Mouse (Mus musculus): ENCODE data around the gene Nudc. TPM values are rescaled to one million over a fixed set of nuclear protein-coding genes. Genes with fewer than 3 reads are reported as not detected.

Nudc gene
- polyA plus RNA-seq, 1 experiment from 2014 or later = 315 TPM

- no peaks in the 10 kb centered on the region for H3K36me3 ChIP-seq (ENCODE audit: control insufficient read depth, insufficient read depth, low read length)
- no peaks in the 10 kb centered on the region for H3K9me3 ChIP-seq (ENCODE audit: control insufficient read depth, low read length)
- H3K27me3 ChIP-seq (ENCODE audit: control insufficient read depth, insufficient read depth, low read length) = no peaks in the 10 kb centered on the region
- H3K4me3 ChIP-seq (ENCODE audit: low read depth, low read length) = no peak overlapping the region
- WGBS = 75% methylated on average over 19 of the region's 19 CpGs
- no peak overlapping the region for H3K4me2 ChIP-seq (replicated peaks; ENCODE audit: low read depth, low read length)
- no peak overlapping the region for H3K27ac ChIP-seq (ENCODE audit: low read depth, low read length)
- ATAC-seq (ENCODE audit: low FRiP score) = no peak
- no peak for DNase-seq (ENCODE audit: low spot score)
- H3K9ac ChIP-seq (ENCODE audit: low read depth, low read length) = no peak overlapping the region
- H3K4me1 ChIP-seq (replicated peaks; ENCODE audit: control insufficient read depth, insufficient read depth, low read length) = no peaks in the 10 kb centered on the region
These were observed 7.9 kb upstream of the Nudc start for GRCm38 (mm10) chr4:133553448-133554330.

- 75% methylated on average over 10 of the region's 10 CpGs for WGBS
- H3K27me3 ChIP-seq (ENCODE audit: control insufficient read depth, insufficient read depth, low read length) = no peaks in the 10 kb centered on the region
- no peaks in the 10 kb centered on the region for H3K4me1 ChIP-seq (replicated peaks; ENCODE audit: control insufficient read depth, insufficient read depth, low read length)
- no peak within 1 kb of the TSS for H3K4me3 ChIP-seq (ENCODE audit: low read depth, low read length)
- no peak for ATAC-seq (ENCODE audit: low FRiP score)
- no peaks in the 10 kb centered on the region for H3K36me3 ChIP-seq (ENCODE audit: control insufficient read depth, insufficient read depth, low read length)
- H3K27ac ChIP-seq (ENCODE audit: low read depth, low read length) = no peak within 1 kb of the TSS
- H3K9me3 ChIP-seq (ENCODE audit: control insufficient read depth, low read length) = no peaks in the 10 kb centered on the region
- no peak for DNase-seq (ENCODE audit: low spot score)
- no peak within 1 kb of the TSS for H3K9ac ChIP-seq (ENCODE audit: low read depth, low read length)
- no peak within 1 kb of the TSS for H3K4me2 ChIP-seq (replicated peaks; ENCODE audit: low read depth, low read length)
These were observed 7.1 kb upstream of the Nudc start, which contains the start of gene Nr0b2 for GRCm38 (mm10) chr4:133552768-133553447. Gene Nr0b2 (plus strand): TSS chr4:133553376.

GRCm38 (mm10) chr4:133552029-133552428 lies 6.2 kb upstream of the Nudc start:
- no peak for DNase-seq (ENCODE audit: low spot score)
- 83% methylated on average over 1 of the region's 1 CpGs for WGBS
- Histone ChIP-seq H3K4me2 (replicated peaks; ENCODE audit: low read depth, low read length) (no peak overlapping the region), H3K27me3 (ENCODE audit: control insufficient read depth, insufficient read depth, low read length) (no peaks in the 10 kb centered on the region), H3K9ac (ENCODE audit: low read depth, low read length) (no peak overlapping the region), H3K4me1 (replicated peaks; ENCODE audit: control insufficient read depth, insufficient read depth, low read length) (no peaks in the 10 kb centered on the region), H3K27ac (ENCODE audit: low read depth, low read length) (no peak overlapping the region), H3K36me3 (ENCODE audit: control insufficient read depth, insufficient read depth, low read length) (no peaks in the 10 kb centered on the region), H3K9me3 (ENCODE audit: control insufficient read depth, low read length) (no peaks in the 10 kb centered on the region), H3K4me3 (ENCODE audit: low read depth, low read length) (no peak overlapping the region)
- ATAC-seq (ENCODE audit: low FRiP score) = no peak

GRCm38 (mm10) chr4:133536652-133537051 lies 9.1 kb downstream of the Nudc start:
- 95% methylated on average over 5 of the region's 5 CpGs for WGBS
- Histone ChIP-seq H3K9me3 (ENCODE audit: control insufficient read depth, low read length) (no peaks in the 10 kb centered on the region), H3K4me1 (replicated peaks; ENCODE audit: control insufficient read depth, insufficient read depth, low read length) (no peaks in the 10 kb centered on the region), H3K27me3 (ENCODE audit: control insufficient read depth, insufficient read depth, low read length) (no peaks in the 10 kb centered on the region), H3K4me2 (replicated peaks; ENCODE audit: low read depth, low read length) (no peak overlapping the region), H3K4me3 (ENCODE audit: low read depth, low read length) (no peak overlapping the region), H3K9ac (ENCODE audit: low read depth, low read length) (no peak overlapping the region), H3K36me3 (ENCODE audit: control insufficient read depth, insufficient read depth, low read length) (peaks cover 21% of the 10 kb centered on the region), H3K27ac (ENCODE audit: low read depth, low read length) (no peak overlapping the region)
- no peak for ATAC-seq (ENCODE audit: low FRiP score)
- no peak for DNase-seq (ENCODE audit: low spot score)

- 95% methylated on average over 3 of the region's 3 CpGs for WGBS
- Histone ChIP-seq H3K4me3 (ENCODE audit: low read depth, low read length) (no peak overlapping the region), H3K9me3 (ENCODE audit: control insufficient read depth, low read length) (no peaks in the 10 kb centered on the region), H3K27ac (ENCODE audit: low read depth, low read length) (no peak overlapping the region), H3K4me1 (replicated peaks; ENCODE audit: control insufficient read depth, insufficient read depth, low read length) (no peaks in the 10 kb centered on the region), H3K4me2 (replicated peaks; ENCODE audit: low read depth, low read length) (no peak overlapping the region), H3K27me3 (ENCODE audit: control insufficient read depth, insufficient read depth, low read length) (no peaks in the 10 kb centered on the region), H3K9ac (ENCODE audit: low read depth, low read length) (no peak overlapping the region), H3K36me3 (ENCODE audit: control insufficient read depth, insufficient read depth, low read length) (peaks cover 21% of the 10 kb centered on the region)
- ATAC-seq (ENCODE audit: low FRiP score) (no peak), DNase-seq (ENCODE audit: low spot score) (no peak)
These were observed 9.7 kb downstream of the Nudc start for GRCm38 (mm10) chr4:133536081-133536480.

- WGBS = 92% methylated on average over 3 of the region's 3 CpGs
- Histone ChIP-seq H3K9me3 (ENCODE audit: control insufficient read depth, low read length) (no peaks in the 10 kb centered on the region), H3K27me3 (ENCODE audit: control insufficient read depth, insufficient read depth, low read length) (no peaks in the 10 kb centered on the region), H3K4me3 (ENCODE audit: low read depth, low read length) (no peak overlapping the region), H3K4me2 (replicated peaks; ENCODE audit: low read depth, low read length) (no peak overlapping the region), H3K27ac (ENCODE audit: low read depth, low read length) (no peak overlapping the region), H3K36me3 (ENCODE audit: control insufficient read depth, insufficient read depth, low read length) (peaks cover 24% of the 10 kb centered on the region), H3K9ac (ENCODE audit: low read depth, low read length) (no peak overlapping the region), H3K4me1 (replicated peaks; ENCODE audit: control insufficient read depth, insufficient read depth, low read length) (no peaks in the 10 kb centered on the region)
- ATAC-seq (ENCODE audit: low FRiP score) = no peak
- DNase-seq (ENCODE audit: low spot score) = no peak
These were observed 13.0 kb downstream of the Nudc start for GRCm38 (mm10) chr4:133532777-133533176.

- ATAC-seq (ENCODE audit: low FRiP score) (no peak), DNase-seq (ENCODE audit: low spot score) (no peak)
- no peak overlapping the region for H3K9ac ChIP-seq (ENCODE audit: low read depth, low read length)
- no peaks in the 10 kb centered on the region for H3K27me3 ChIP-seq (ENCODE audit: control insufficient read depth, insufficient read depth, low read length)
- H3K4me1 ChIP-seq (replicated peaks; ENCODE audit: control insufficient read depth, insufficient read depth, low read length) = no peaks in the 10 kb centered on the region
- H3K27ac ChIP-seq (ENCODE audit: low read depth, low read length) = no peak overlapping the region
- no peaks in the 10 kb centered on the region for H3K9me3 ChIP-seq (ENCODE audit: control insufficient read depth, low read length)
- H3K4me2 ChIP-seq (replicated peaks; ENCODE audit: low read depth, low read length) = no peak overlapping the region
- H3K36me3 ChIP-seq (ENCODE audit: control insufficient read depth, insufficient read depth, low read length) = peaks cover 8% of the 10 kb centered on the region; the same call in 1 of the 2 replicates
- 68% methylated on average over 16 of the region's 16 CpGs for WGBS
- H3K4me3 ChIP-seq (ENCODE audit: low read depth, low read length) = no peak overlapping the region
These were observed 18.0 kb downstream of the Nudc start for GRCm38 (mm10) chr4:133527788-133528187.

GRCm38 (mm10) chr4:133521502-133521901 lies 24.3 kb downstream of the Nudc start:
- H3K36me3 ChIP-seq (ENCODE audit: control insufficient read depth, insufficient read depth, low read length) = no peaks in the 10 kb centered on the region
- ATAC-seq (ENCODE audit: low FRiP score) = no peak
- 82% methylated on average over 2 of the region's 2 CpGs for WGBS

GRCm38 (mm10) chr4:133519369-133519665 lies 26.5 kb downstream of the Nudc start:
- H3K4me1 ChIP-seq (replicated peaks; ENCODE audit: control insufficient read depth, insufficient read depth, low read length) = no peaks in the 10 kb centered on the region
- peak overlapping the region; percentile 37 for H3K4me2 ChIP-seq (replicated peaks; ENCODE audit: low read depth, low read length)
- WGBS = 8% methylated on average over 25 of the region's 25 CpGs
- H3K36me3 ChIP-seq (ENCODE audit: control insufficient read depth, insufficient read depth, low read length) = no peaks in the 10 kb centered on the region
- H3K27ac ChIP-seq (ENCODE audit: low read depth, low read length) = no peak overlapping the region
- peaks cover 32% of the 10 kb centered on the region for H3K27me3 ChIP-seq (ENCODE audit: control insufficient read depth, insufficient read depth, low read length)
- H3K4me3 ChIP-seq (ENCODE audit: low read depth, low read length) = peak overlapping the region; percentile 28
- ATAC-seq (ENCODE audit: low FRiP score) (no peak), DNase-seq (ENCODE audit: low spot score) (peak; percentile 26)
- H3K9ac ChIP-seq (ENCODE audit: low read depth, low read length) = no peak overlapping the region
- no peaks in the 10 kb centered on the region for H3K9me3 ChIP-seq (ENCODE audit: control insufficient read depth, low read length)

More at GRCm38 (mm10) chr4:133521502-133521901, 24.3 kb downstream of the Nudc start:
- no peak overlapping the region for H3K4me2 ChIP-seq (replicated peaks; ENCODE audit: low read depth, low read length)
- no peak for DNase-seq (ENCODE audit: low spot score)
- H3K27ac ChIP-seq (ENCODE audit: low read depth, low read length) = no peak overlapping the region
- no peaks in the 10 kb centered on the region for H3K9me3 ChIP-seq (ENCODE audit: control insufficient read depth, low read length)
- H3K4me1 ChIP-seq (replicated peaks; ENCODE audit: control insufficient read depth, insufficient read depth, low read length) = no peaks in the 10 kb centered on the region
- H3K4me3 ChIP-seq (ENCODE audit: low read depth, low read length) = no peak overlapping the region
- H3K27me3 ChIP-seq (ENCODE audit: control insufficient read depth, insufficient read depth, low read length) = peaks cover 32% of the 10 kb centered on the region
- H3K9ac ChIP-seq (ENCODE audit: low read depth, low read length) = no peak overlapping the region
